Mouse (Mus musculus) olfactory bulb, adult 2 months (tissue): Measurements from ENCODE around the gene Aldoc.

ENCODE experiments used
- CTCF ChIP-seq: fragments of 200-500 bp; IDR thresholded peaks from 2 replicates; pipeline ENCODE4 v1.5.1; 2012; ENCODE audit warnings: low read depth, mild to moderate bottlenecking, low read length, moderate library complexity; ENCODE audit not compliant: insufficient read depth
- POLR2A ChIP-seq: fragments of 200-500 bp; IDR thresholded peaks from 2 replicates; pipeline ENCODE4 v1.6.1; 2012; ENCODE audit warnings: mild to moderate bottlenecking, low read depth, low read length, moderate library complexity; ENCODE audit not compliant: insufficient read depth

DNA sequence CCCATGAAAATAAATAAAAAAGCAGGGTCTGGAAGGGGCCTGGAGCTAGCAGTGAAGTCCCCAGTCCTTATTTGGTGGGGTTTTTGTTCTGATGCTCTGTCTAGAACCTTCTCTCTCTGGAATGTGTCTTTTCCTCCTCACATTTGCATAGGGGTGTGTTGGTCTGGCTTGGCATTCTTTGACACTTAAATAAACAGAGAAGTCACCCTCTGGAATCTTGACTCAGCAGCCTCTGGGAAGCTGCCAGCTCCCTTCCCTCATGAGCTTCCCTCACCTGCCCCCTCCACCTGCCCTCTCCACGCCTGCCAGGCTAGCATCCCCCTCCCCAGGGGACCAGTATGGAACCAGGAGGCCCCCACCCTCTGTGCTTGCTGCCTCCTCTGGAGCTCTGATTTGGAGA lies 47.6 kb downstream of the Aldoc start:
- TF ChIP-seq CTCF, result no peak
- TF ChIP-seq POLR2A, result no peak
